Mouse (Mus musculus) adrenal gland, postnatal 25 days (tissue): ENCODE results near the gene Mtch1. TPM values are rescaled to one million over a fixed set of nuclear protein-coding genes. Genes with fewer than 3 reads are reported as not detected.
"Not testable (repeated sequence)": the region's sequence is repeated elsewhere in the genome, so short reads cannot be mapped to it uniquely, and the experiment has no call there.

ENCODE experiments used
- DNase-seq: peaks from one replicate; pipeline ENCODE4 v3.0.0; 2021; ENCODE audit warnings: mixed read lengths
- total RNA-seq: library from RNA; stranded (reverse); gene quantifications from 2 replicates; pipeline ENCODE4 v1.2.3, GENCODE M21; 2021

Gene Mtch1
- total RNA-seq, 1 experiment from 2014 or later = 242 TPM

GRCm38 (mm10) chr17:29332186-29332685 lies 15.5 kb downstream of the Mtch1 start:
- DNase-seq = no peak

- no peak for DNase-seq
Observed at GRCm38 (mm10) chr17:29330671-29331410, 16.9 kb downstream of the Mtch1 start.

GRCm38 (mm10) chr17:29330221-29330620 lies 17.5 kb downstream of the Mtch1 start:
- no peak for DNase-seq

- DNase-seq = no peak
Observed at GRCm38 (mm10) chr17:29327691-29328090, 20.0 kb downstream of the Mtch1 start.

- DNase-seq = no peak
Observed at GRCm38 (mm10) chr17:29326531-29327529, 20.9 kb downstream of the Mtch1 start.

GRCm38 (mm10) chr17:29325831-29326230 lies 21.9 kb downstream of the Mtch1 start:
- no peak for DNase-seq

GRCm38 (mm10) chr17:29323625-29324024 lies 24.1 kb downstream of the Mtch1 start:
- DNase-seq = no peak

GRCm38 (mm10) chr17:29322603-29322962 lies 25.2 kb downstream of the Mtch1 start:
- DNase-seq = no peak

- no peak for DNase-seq
Observed at GRCm38 (mm10) chr17:29321765-29322602, 25.8 kb downstream of the Mtch1 start.

- DNase-seq = no peak
Observed at GRCm38 (mm10) chr17:29319881-29320639, 27.7 kb downstream of the Mtch1 start.

GRCm38 (mm10) chr17:29319476-29319875 lies 28.3 kb downstream of the Mtch1 start:
- no peak for DNase-seq

- DNase-seq = no peak
Observed at GRCm38 (mm10) chr17:29318731-29319250, 28.9 kb downstream of the Mtch1 start.

GRCm38 (mm10) chr17:29317380-29317779 lies 30.4 kb downstream of the Mtch1 start, which contains the start of gene Pi16:
Gene Pi16 (plus strand): TSS chr17:29317680.
- not testable (repeated sequence) for DNase-seq

- DNase-seq = no peak
Observed at GRCm38 (mm10) chr17:29316891-29317290, 30.8 kb downstream of the Mtch1 start.

GRCm38 (mm10) chr17:29315672-29316465 lies 31.9 kb downstream of the Mtch1 start:
- no peak for DNase-seq

GRCm38 (mm10) chr17:29313300-29313699 lies 34.4 kb downstream of the Mtch1 start:
- no peak for DNase-seq

- DNase-seq = no peak
Observed at GRCm38 (mm10) chr17:29312082-29312481, 35.7 kb downstream of the Mtch1 start.

GRCm38 (mm10) chr17:29311602-29312001 lies 36.1 kb downstream of the Mtch1 start:
- no peak for DNase-seq

GRCm38 (mm10) chr17:29310056-29310623 lies 37.6 kb downstream of the Mtch1 start:
- no peak for DNase-seq

GRCm38 (mm10) chr17:29305871-29306270 lies 41.9 kb downstream of the Mtch1 start:
- DNase-seq = no peak
